Mouse (Mus musculus) MEL (cell line): ENCODE measurements at regions not wholly inside any gene's neighbourhood (a gene's known extent, or its start where the extent isn't known, plus 50 kb on each side); places are given as distances from the start of the nearest gene placed in this dataset.
"Not testable (repeated sequence)": the region's sequence is repeated elsewhere in the genome, so short reads cannot be mapped to it uniquely, and the experiment has no call there.

ENCODE experiments used
- DNase-seq: peaks from one replicate; pipeline ENCODE4 v3.0.0; 2011; ENCODE audit warnings: low read depth, low spot score
- H3K27ac ChIP-seq: 2 replicates; pipeline ENCODE4 v1.5.1; 2012; ENCODE audit warnings: low read depth, mild to moderate bottlenecking, control low read depth, low read length, moderate library complexity; ENCODE audit not compliant: control insufficient read depth
- H3K27me3 ChIP-seq, 2 experiments: fragments of 150-350 bp in 1 of 2; sonication (generic) in 1 of 2; 2 replicates each; pipeline ENCODE4 v1.6.1; 2012; ENCODE audit warnings: low read length in 2 of 2, mild to moderate bottlenecking in 2 of 2, improper control_type of control experiment in 1 of 2, moderate library complexity in 1 of 2; ENCODE audit not compliant: insufficient read depth in 2 of 2, control insufficient read depth in 1 of 2
- H3K36me3 ChIP-seq, 2 experiments: 2 replicates each; pipeline ENCODE4 v1.6.1; 2012 to 2014; ENCODE audit warnings: low read length in 2 of 2, improper control_type of control experiment in 1 of 2, inconsistent platforms in 1 of 2, mild to moderate bottlenecking in 1 of 2; ENCODE audit not compliant: insufficient read depth in 2 of 2, control insufficient read depth in 1 of 2
- H3K4me1 ChIP-seq, 2 experiments: fragments of 150-350 bp in 1 of 2; sonication (generic) in 1 of 2; 2 replicates each; pipeline ENCODE4 v1.6.1; 2012; ENCODE audit warnings: low read length in 2 of 2, improper control_type of control experiment in 1 of 2, mild to moderate bottlenecking in 1 of 2; ENCODE audit not compliant: insufficient read depth in 2 of 2, control insufficient read depth in 1 of 2
- H3K4me3 ChIP-seq, 2 experiments: fragments of 150-350 bp in 1 of 2; sonication (generic) in 1 of 2; 2 replicates each; pipeline ENCODE4 v1.5.1; 2012; ENCODE audit warnings: low read depth in 2 of 2, low read length in 2 of 2, mild to moderate bottlenecking in 2 of 2, moderate library complexity in 2 of 2, control low read depth in 1 of 2, improper control_type of control experiment in 1 of 2; ENCODE audit not compliant: control insufficient read depth in 1 of 2, insufficient read depth in 1 of 2
- H3K79me2 ChIP-seq: 2 replicates; pipeline ENCODE4 v1.6.1; 2012; ENCODE audit warnings: mild to moderate bottlenecking, low read length, moderate library complexity; ENCODE audit not compliant: control insufficient read depth, poor library complexity, insufficient read depth
- H3K9ac ChIP-seq: 2 replicates; pipeline ENCODE4 v1.6.1; 2012; ENCODE audit warnings: low read depth, mild to moderate bottlenecking, control low read depth, low read length, moderate library complexity; ENCODE audit not compliant: control insufficient read depth, poor library complexity, severe bottlenecking
- H3K9me3 ChIP-seq: fragments of 150-350 bp; sonication (generic); replicated peaks from 2 replicates; pipeline ENCODE4 v1.6.1; 2012; ENCODE audit warnings: mild to moderate bottlenecking, low read length, improper control_type of control experiment, moderate library complexity; ENCODE audit not compliant: insufficient read depth
- BHLHE40 ChIP-seq: IDR thresholded peaks from 2 replicates; pipeline ENCODE4 v1.6.1; 2012; ENCODE audit warnings: low read depth, mild to moderate bottlenecking, inconsistent platforms, low read length, improper control_type of control experiment, borderline replicate concordance
- CHD2 ChIP-seq: IDR thresholded peaks from 2 replicates; pipeline ENCODE4 v1.6.1; 2011; ENCODE audit warnings: low read length, improper control_type of control experiment
- E2F4 ChIP-seq: IDR thresholded peaks from 2 replicates; pipeline ENCODE4 v1.6.1; 2011; ENCODE audit warnings: low read depth, low read length, improper control_type of control experiment, borderline replicate concordance
- EP300 ChIP-seq, 2 experiments: IDR thresholded peaks; 2 replicates each; pipeline ENCODE4 v1.6.1; 2011; ENCODE audit warnings: improper control_type of control experiment in 2 of 2, low read length in 2 of 2, low read depth in 1 of 2, mild to moderate bottlenecking in 1 of 2
- GATA1 ChIP-seq: IDR thresholded peaks from 2 replicates; pipeline ENCODE4 v1.6.1; 2011; ENCODE audit warnings: low read depth, low read length, improper control_type of control experiment
- JUND ChIP-seq: IDR thresholded peaks from 2 replicates; pipeline ENCODE4 v1.6.1; 2011; ENCODE audit warnings: low read depth, mild to moderate bottlenecking, improper control_type of control experiment, low read length
- MAFK ChIP-seq: IDR thresholded peaks from 2 replicates; pipeline ENCODE4 v1.6.1; 2011; ENCODE audit warnings: low read depth, mild to moderate bottlenecking, low read length, improper control_type of control experiment, borderline replicate concordance
- MAZ ChIP-seq: IDR thresholded peaks from 2 replicates; pipeline ENCODE4 v1.6.1; 2012; ENCODE audit warnings: low read depth, mild to moderate bottlenecking, inconsistent platforms, low read length, improper control_type of control experiment
- MXI1 ChIP-seq: IDR thresholded peaks from 2 replicates; pipeline ENCODE4 v1.6.1; 2011; ENCODE audit warnings: mild to moderate bottlenecking, low read depth, low read length, improper control_type of control experiment
- MYB ChIP-seq: IDR thresholded peaks from 2 replicates; pipeline ENCODE4 v1.6.1; 2011; ENCODE audit warnings: mild to moderate bottlenecking, low read depth, low read length, improper control_type of control experiment
- RAD21 ChIP-seq: IDR thresholded peaks from 2 replicates; pipeline ENCODE4 v1.6.1; 2011; ENCODE audit warnings: mild to moderate bottlenecking, low read depth, low read length, improper control_type of control experiment
- SIN3A ChIP-seq: IDR thresholded peaks from 2 replicates; pipeline ENCODE4 v1.6.1; 2012; ENCODE audit warnings: low read length, improper control_type of control experiment, inconsistent platforms
- TAL1 ChIP-seq: IDR thresholded peaks from 2 replicates; pipeline ENCODE4 v1.6.1; 2012; ENCODE audit warnings: mild to moderate bottlenecking, inconsistent platforms, low read length, moderate library complexity, mixed read lengths
- TBP ChIP-seq: IDR thresholded peaks from 2 replicates; pipeline ENCODE4 v1.8.0; 2011; ENCODE audit warnings: low read depth, low read length, improper control_type of control experiment
- USF2 ChIP-seq, 2 experiments: IDR thresholded peaks; 2 replicates each; pipeline ENCODE4 v1.6.1; 2011 to 2012; ENCODE audit warnings: improper control_type of control experiment in 2 of 2, low read length in 2 of 2, borderline replicate concordance in 1 of 2, inconsistent platforms in 1 of 2, low read depth in 1 of 2, mild to moderate bottlenecking in 1 of 2; ENCODE audit not compliant: insufficient read depth in 1 of 2
- ZMIZ1 ChIP-seq: IDR thresholded peaks from 2 replicates; pipeline ENCODE4 v1.6.1; 2012; ENCODE audit warnings: low read depth, mild to moderate bottlenecking, inconsistent platforms, low read length, improper control_type of control experiment, moderate library complexity
- ZNF384 ChIP-seq: IDR thresholded peaks from 2 replicates; pipeline ENCODE4 v1.6.1; 2012; ENCODE audit warnings: low read depth, mild to moderate bottlenecking, inconsistent platforms, low read length, improper control_type of control experiment

GRCm38 (mm10) chr13:75467225-75467624 lies 239.3 kb upstream of the Ell2 start:
- Histone ChIP-seq H3K4me3 (no peak overlapping the region), H3K9ac (no peak overlapping the region), H3K79me2 (no peaks in the 10 kb centered on the region), H3K9me3 (no peaks in the 10 kb centered on the region), H3K27me3 (no peaks in the 10 kb centered on the region), H3K36me3 (no peaks in the 10 kb centered on the region), H3K27ac (no peak overlapping the region), H3K4me1 (no peaks in the 10 kb centered on the region)
- no peak for DNase-seq
- TF ChIP-seq BHLHE40 (no peak), ZNF384 (peak; percentile 86)

GRCm38 (mm10) chr13:75475828-75476597 lies 230.5 kb upstream of the Ell2 start:
- peak; percentile 7 for DNase-seq
- H3K4me1 ChIP-seq, result no peaks in the 10 kb centered on the region
- no peak for TF ChIP-seq TAL1
- TF ChIP-seq GATA1, result no peak
- no peak for TF ChIP-seq USF2 (IDR thresholded peaks at IDR 0.05; ENCODE audit: borderline replicate concordance in 1 of 2, insufficient read depth in 1 of 2, low read depth in 1 of 2, low read length in 2 of 2)
- TF ChIP-seq TBP, result no peak
- no peak for TF ChIP-seq E2F4
- TF ChIP-seq MAFK, result no peak
- no peak for TF ChIP-seq CHD2
- TF ChIP-seq JUND, result no peak
- TF ChIP-seq MYB, result no peak
- no peak for TF ChIP-seq ZMIZ1
- no peak for TF ChIP-seq MAZ
- TF ChIP-seq EP300 (IDR thresholded peaks at IDR 0.05; ENCODE audit: low read depth in 1 of 2, low read length in 2 of 2), result no peak
- TF ChIP-seq SIN3A, result no peak
- no peak for TF ChIP-seq MXI1
- no peak for TF ChIP-seq RAD21
- no peaks in the 10 kb centered on the region for H3K79me2 ChIP-seq
- no peaks in the 10 kb centered on the region for H3K9me3 ChIP-seq
- no peak overlapping the region for H3K27ac ChIP-seq
- no peak overlapping the region for H3K4me3 ChIP-seq
- H3K27me3 ChIP-seq, result no peaks in the 10 kb centered on the region
- no peaks in the 10 kb centered on the region for H3K36me3 ChIP-seq
- no peak overlapping the region for H3K9ac ChIP-seq

GRCm38 (mm10) chr13:75483157-75483915 lies 223.2 kb upstream of the Ell2 start:
- H3K4me1 ChIP-seq, H3K27me3 ChIP-seq, H3K27ac ChIP-seq, H3K36me3 ChIP-seq, H3K9ac ChIP-seq, H3K4me3 ChIP-seq, H3K79me2 ChIP-seq, DNase-seq, H3K9me3 ChIP-seq: not testable (repeated sequence)

- not testable (repeated sequence) for H3K4me3 ChIP-seq, H3K9ac ChIP-seq, H3K4me1 ChIP-seq, H3K9me3 ChIP-seq, H3K27ac ChIP-seq, H3K27me3 ChIP-seq, DNase-seq, H3K36me3 ChIP-seq, H3K79me2 ChIP-seq
Measured at GRCm38 (mm10) chr13:75484252-75484651, 222.3 kb upstream of the Ell2 start.
